Mouse (Mus musculus) spleen, adult 2 months (tissue): Measurements from ENCODE around the gene Fxyd4.

Source experiments
- CTCF ChIP-seq: fragments of 200-500 bp; IDR thresholded peaks from 2 replicates; pipeline ENCODE4 v1.5.1; 2011; ENCODE audit warnings: mild to moderate bottlenecking, inconsistent platforms; ENCODE audit not compliant: insufficient read depth, insufficient read length, insufficient replicate concordance; ENCODE audit errors: extremely low read depth
- POLR2A ChIP-seq: fragments of 200-500 bp; IDR thresholded peaks from 2 replicates; pipeline ENCODE4 v1.6.1; 2011; ENCODE audit warnings: low read depth, low read length, inconsistent platforms

DNA sequence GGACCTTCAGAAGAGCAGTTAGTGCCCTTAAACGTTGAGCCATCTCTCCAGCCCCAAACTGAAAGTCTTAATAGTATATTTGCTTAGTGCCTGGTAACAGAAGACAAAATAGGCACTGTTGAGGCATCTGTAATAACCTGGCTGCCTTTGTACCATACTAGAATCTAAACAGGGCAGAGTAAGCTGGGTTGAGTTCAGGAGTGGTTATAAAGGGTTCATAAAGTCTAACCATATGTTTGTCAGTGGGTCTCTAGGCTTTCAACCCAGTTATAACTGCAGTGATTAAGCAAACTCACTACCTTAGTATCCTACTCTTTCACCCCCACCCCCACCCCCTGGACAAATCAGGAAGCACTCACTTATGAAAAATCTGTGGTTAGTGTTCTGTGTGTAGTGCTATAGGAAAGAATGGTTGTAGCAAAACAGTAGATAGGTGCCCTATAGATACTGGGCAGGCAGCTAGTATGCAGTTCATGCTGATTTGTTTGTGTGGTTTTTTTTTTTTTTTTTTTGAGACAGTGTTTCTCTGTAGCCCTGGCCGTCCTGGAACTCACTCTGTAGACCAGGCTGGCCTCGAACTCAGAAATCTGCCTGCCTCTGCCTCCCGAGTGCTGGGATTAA, 10.5 kb downstream of the Fxyd4 start:
- TF ChIP-seq CTCF = no peak
- no peak for TF ChIP-seq POLR2A
